Mouse (Mus musculus) lung, adult 2 months (tissue): ENCODE measurements around the gene Trak2. TPM values are rescaled to one million over a fixed set of nuclear protein-coding genes. Genes with fewer than 3 reads are reported as not detected.
"Not testable (repeated sequence)": the region's sequence is repeated elsewhere in the genome, so short reads cannot be mapped to it uniquely, and the experiment has no call there.

Experiments used
- DNase-seq: peaks from one replicate; pipeline ENCODE4 v3.0.0; 2022
- H3K4me1 ChIP-seq: fragments of 200-500 bp; 2 replicates; pipeline ENCODE4 v1.6.1; 2011; ENCODE audit warnings: low read length; ENCODE audit not compliant: control insufficient read depth, insufficient read depth
- H3K4me3 ChIP-seq: fragments of 200-500 bp; replicated peaks from 2 replicates; pipeline ENCODE3; 2011; ENCODE audit warnings: low read depth, mild to moderate bottlenecking, control low read depth, low read length; ENCODE audit errors: extremely low read depth
- CTCF ChIP-seq: fragments of 200-500 bp; IDR thresholded peaks from 2 replicates; pipeline ENCODE4 v1.5.1; 2011; ENCODE audit warnings: mild to moderate bottlenecking, low read length, control low read depth; ENCODE audit not compliant: insufficient read depth
- POLR2A ChIP-seq: fragments of 200-500 bp; IDR thresholded peaks from 2 replicates; pipeline ENCODE4 v1.6.1; 2011; ENCODE audit warnings: low read depth, mild to moderate bottlenecking, control low read depth, low read length, borderline replicate concordance; ENCODE audit errors: extremely low read depth
- WGBS: fragments of 180-500 bp; shearing (Covaris S2); methylation state at CpG from one replicate; pipeline ENCODE4 v1.1.7; 2018; 5-methylcytosine and 5-hydroxymethylcytosine counted together
- polyA plus RNA-seq: library from polyadenylated mRNA; depleted of rRNA; stranded (reverse); fragments of >200 nt; gene quantifications from 2 replicates; pipeline ENCODE4 v1.2.3, GENCODE M21; 2012

The Trak2 gene
- polyA plus RNA-seq, 1 experiment = 39.2 TPM

- Histone ChIP-seq H3K4me3 (no peak overlapping the region), H3K4me1 (peaks cover 3% of the 10 kb centered on the region; the same call in 1 of the 2 replicates)
- no peak for DNase-seq
- WGBS = 58% methylated on average over 7 of the region's 7 CpGs
- no peak for TF ChIP-seq POLR2A
- no peak for TF ChIP-seq CTCF
Measured at GRCm38 (mm10) chr1:58945960-58946670, 27.1 kb downstream of the Trak2 start.

- Histone ChIP-seq H3K4me3 (no peak overlapping the region), H3K4me1 (peaks cover 3% of the 10 kb centered on the region; the same call in 1 of the 2 replicates)
- TF ChIP-seq CTCF (no peak), POLR2A (no peak)
- WGBS = 72% methylated on average over 2 of the region's 2 CpGs
- DNase-seq = no peak
Measured at GRCm38 (mm10) chr1:58945523-58945922, 27.7 kb downstream of the Trak2 start.

GRCm38 (mm10) chr1:58937606-58938099 lies 35.6 kb downstream of the Trak2 start:
- H3K4me3 ChIP-seq = no peak overlapping the region
- WGBS = 96% methylated on average over 9 of the region's 9 CpGs
- H3K4me1 ChIP-seq = no peaks in the 10 kb centered on the region
- DNase-seq = no peak
- TF ChIP-seq CTCF = no peak
- no peak for TF ChIP-seq POLR2A

GRCm38 (mm10) chr1:58936746-58937605 lies 36.3 kb downstream of the Trak2 start:
- WGBS = 82% methylated on average over 10 of the region's 10 CpGs

GRCm38 (mm10) chr1:58926664-58927063 lies 46.6 kb downstream of the Trak2 start:
- no peak overlapping the region for H3K4me3 ChIP-seq
- H3K4me1 ChIP-seq = no peaks in the 10 kb centered on the region
- no peak for DNase-seq
- TF ChIP-seq POLR2A (no peak), CTCF (no peak)
- WGBS = 95% methylated on average over 5 of the region's 5 CpGs

More at GRCm38 (mm10) chr1:58936746-58937605, 36.3 kb downstream of the Trak2 start:
- TF ChIP-seq CTCF (no peak), POLR2A (no peak)
- no peak for DNase-seq
- H3K4me3 ChIP-seq = no peak overlapping the region
- H3K4me1 ChIP-seq = no peaks in the 10 kb centered on the region

GRCm38 (mm10) chr1:58917566-58917965 lies 55.7 kb downstream of the Trak2 start:
- DNase-seq = no peak
- no peak for TF ChIP-seq POLR2A
- no peak for TF ChIP-seq CTCF
- H3K4me3 ChIP-seq = no peak overlapping the region
- WGBS = 77% methylated on average over 6 of the region's 6 CpGs
- no peaks in the 10 kb centered on the region for H3K4me1 ChIP-seq

GRCm38 (mm10) chr1:58909636-58910272 lies 63.5 kb downstream of the Trak2 start:
- TF ChIP-seq POLR2A (no peak), CTCF (no peak)
- H3K4me1 ChIP-seq = no peaks in the 10 kb centered on the region
- no peak overlapping the region for H3K4me3 ChIP-seq
- no peak for DNase-seq
- WGBS = 91% methylated on average over 12 of the region's 12 CpGs

- TF ChIP-seq CTCF (no peak), POLR2A (no peak)
- DNase-seq = no peak
- no peaks in the 10 kb centered on the region for H3K4me1 ChIP-seq
- no peak overlapping the region for H3K4me3 ChIP-seq
- WGBS = 72% methylated on average over 9 of the region's 9 CpGs
Measured at GRCm38 (mm10) chr1:58903681-58904080, 69.5 kb downstream of the Trak2 start.

- 18% methylated on average over 3 of the region's 3 CpGs for WGBS
- H3K4me1 ChIP-seq, H3K4me3 ChIP-seq: not testable (repeated sequence)
- DNase-seq = peak; percentile 19
- TF ChIP-seq CTCF = peak; percentile 48; the same call in 1 of the 2 replicates
Measured at GRCm38 (mm10) chr1:58897561-58897960, 75.7 kb downstream of the Trak2 start.

GRCm38 (mm10) chr1:58892386-58892785 lies 80.8 kb downstream of the Trak2 start:
- H3K4me3 ChIP-seq = not testable (repeated sequence)
- 71% methylated on average over 8 of the region's 8 CpGs for WGBS

GRCm38 (mm10) chr1:58891481-58892170 lies 81.6 kb downstream of the Trak2 start:
- 64% methylated on average over 2 of the region's 2 CpGs for WGBS
- not testable (repeated sequence) for H3K4me1 ChIP-seq, DNase-seq, H3K4me3 ChIP-seq

More at GRCm38 (mm10) chr1:58892386-58892785, 80.8 kb downstream of the Trak2 start:
- DNase-seq, H3K4me1 ChIP-seq: not testable (repeated sequence)

GRCm38 (mm10) chr1:58890697-58891290 lies 82.4 kb downstream of the Trak2 start:
- WGBS = 76% methylated on average over 4 of the region's 5 CpGs
- H3K4me3 ChIP-seq = not testable (repeated sequence)

More at GRCm38 (mm10) chr1:58890697-58891290, 82.4 kb downstream of the Trak2 start:
- DNase-seq, H3K4me1 ChIP-seq: not testable (repeated sequence)
